Mouse (Mus musculus) ES-E14 (cell line): ENCODE measurements around the gene Col25a1. TPM values are rescaled to one million over a fixed set of nuclear protein-coding genes. Genes with fewer than 3 reads are reported as not detected.

Source experiments
- DNase-seq: peaks from one replicate; pipeline ENCODE4 v3.0.0-alpha.2; 2013; ENCODE audit warnings: low read depth, low spot score
- H3K27ac ChIP-seq: 2 replicates; pipeline ENCODE4 v1.5.1; 2012; ENCODE audit warnings: low read depth, mild to moderate bottlenecking, low read length, moderate library complexity, mixed read lengths; ENCODE audit not compliant: poor library complexity, insufficient read depth, severe bottlenecking
- H3K36me3 ChIP-seq: 2 replicates; pipeline ENCODE4 v1.6.1; 2012; ENCODE audit warnings: mild to moderate bottlenecking, low read length, moderate library complexity, mixed read lengths; ENCODE audit not compliant: control insufficient read depth, poor library complexity, insufficient read depth, severe bottlenecking
- H3K4me1 ChIP-seq, 2 experiments: fragments of 150-350 bp in 1 of 2; sonication (generic) in 1 of 2; 2 replicates each; pipeline ENCODE4 v1.6.1; 2012; ENCODE audit warnings: low read length in 2 of 2, mild to moderate bottlenecking in 1 of 2, mixed read lengths in 1 of 2; ENCODE audit not compliant: control insufficient read depth in 2 of 2, insufficient read depth in 2 of 2, poor library complexity in 1 of 2
- H3K4me3 ChIP-seq, 2 experiments: fragments of 150-350 bp in 1 of 2; sonication (generic) in 1 of 2; 2 replicates each; pipeline ENCODE4 v1.5.1; 2012; ENCODE audit warnings: low read length in 2 of 2, low read depth in 1 of 2, mild to moderate bottlenecking in 1 of 2, mixed read lengths in 1 of 2; ENCODE audit not compliant: insufficient read depth in 1 of 2, poor library complexity in 1 of 2, severe bottlenecking in 1 of 2
- H3K9ac ChIP-seq: 2 replicates; pipeline ENCODE4 v1.6.1; 2012; ENCODE audit warnings: low read depth, mild to moderate bottlenecking, low read length, mixed read lengths; ENCODE audit not compliant: poor library complexity, insufficient read depth, severe bottlenecking
- H3K9me3 ChIP-seq: fragments of 150-350 bp; sonication (generic); 2 replicates; pipeline ENCODE4 v1.6.1; 2012; ENCODE audit warnings: low read depth, mild to moderate bottlenecking, low read length; ENCODE audit not compliant: control insufficient read depth, insufficient read depth
- CHD2 ChIP-seq: IDR thresholded peaks from 2 replicates; pipeline ENCODE4 v1.6.1; 2014; ENCODE audit warnings: mild to moderate bottlenecking, low read depth, low read length, inconsistent platforms
- HCFC1 ChIP-seq: IDR thresholded peaks from 2 replicates; pipeline ENCODE4 v1.6.1; 2012; ENCODE audit warnings: low read length, inconsistent platforms, borderline replicate concordance; ENCODE audit not compliant: insufficient read depth
- MAFK ChIP-seq: IDR thresholded peaks from 2 replicates; pipeline ENCODE4 v1.6.1; 2014; ENCODE audit warnings: mild to moderate bottlenecking, low read depth, low read length, inconsistent platforms; ENCODE audit not compliant: insufficient read depth
- ZC3H11A ChIP-seq: IDR thresholded peaks from 2 replicates; pipeline ENCODE4 v1.6.1; 2012; ENCODE audit warnings: low read depth, mild to moderate bottlenecking, inconsistent platforms, low read length, borderline replicate concordance
- ZNF384 ChIP-seq: IDR thresholded peaks from 2 replicates; pipeline ENCODE4 v1.6.1; 2012; ENCODE audit warnings: low read depth, low read length, inconsistent platforms
- in situ Hi-C, 2 experiments: fragments of 600-800 bp; cut with MboI; formaldehyde crosslinking; loops; one replicate each; pipeline ENCODE4 v1.15.1; 2025; ENCODE audit warnings: low sequenced_read_pairs in 2 of 2, inconsistent platforms in 1 of 2; ENCODE audit not compliant: unreplicated experiment in 2 of 2
- total RNA-seq: library from RNA; depleted of rRNA; stranded (reverse); fragments of 300-350 nt; gene quantifications from 2 replicates; pipeline ENCODE4 v1.2.3, GENCODE M21; 2012; rRNA removed

The Col25a1 gene
- total RNA-seq, 1 experiment: 0.45 TPM

- in situ Hi-C loops: no loop called here
- H3K9ac ChIP-seq: no peak overlapping the region
- H3K9me3 ChIP-seq: no peaks in the 10 kb centered on the region
- no peak for TF ChIP-seq ZC3H11A
- H3K36me3 ChIP-seq: no peaks in the 10 kb centered on the region
- H3K4me1 ChIP-seq: peaks cover 0 to 2% of the 10 kb centered on the region in 2 experiments; a peak in 1 of 4 replicates
- DNase-seq: no peak
- peak overlapping the region; percentile 40; the same call in 1 of the 2 replicates for H3K27ac ChIP-seq
- no peak overlapping the region for H3K4me3 ChIP-seq
These were observed 489.3 kb downstream of the Col25a1 start for GRCm38 (mm10) chr3:130620517-130621146.

- H3K4me3 ChIP-seq: no peak overlapping the region
- no peak overlapping the region for H3K27ac ChIP-seq
- H3K9me3 ChIP-seq: no peaks in the 10 kb centered on the region
- H3K9ac ChIP-seq: no peak overlapping the region
- peak; percentile 12 for DNase-seq
- in situ Hi-C loops: no loop called here
- H3K36me3 ChIP-seq: no peaks in the 10 kb centered on the region
- no peaks in the 10 kb centered on the region for H3K4me1 ChIP-seq
- TF ChIP-seq MAFK (no peak), ZNF384 (no peak), HCFC1 (no peak), CHD2 (no peak), ZC3H11A (no peak)
These were observed 497.1 kb downstream of the Col25a1 start for GRCm38 (mm10) chr3:130628358-130628757.

DNA sequence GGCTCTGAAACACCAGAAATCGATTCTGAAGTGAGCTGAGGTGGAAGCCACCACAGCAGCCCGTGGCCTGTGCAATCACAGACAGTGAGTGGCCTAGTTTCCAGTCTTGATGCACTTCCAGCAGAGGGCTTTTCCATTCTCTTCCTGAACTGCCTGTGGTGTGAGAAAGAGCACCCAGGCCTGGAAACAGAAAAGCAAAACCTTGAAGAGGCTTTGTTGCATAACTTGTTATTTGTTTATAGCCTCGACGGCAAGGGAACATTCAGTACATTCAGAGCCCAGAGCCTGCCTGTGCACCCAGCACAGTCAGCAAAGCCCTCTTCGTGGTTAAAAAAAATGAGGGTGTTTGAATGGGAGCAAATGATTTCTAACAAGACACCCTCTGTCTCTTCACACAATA lies 502.6 kb downstream of the Col25a1 start:
- Histone ChIP-seq H3K9ac (no peak overlapping the region), H3K4me3 (no peak overlapping the region), H3K9me3 (no peaks in the 10 kb centered on the region), H3K27ac (no peak overlapping the region), H3K4me1 (no peaks in the 10 kb centered on the region), H3K36me3 (no peaks in the 10 kb centered on the region)
- in situ Hi-C loops: no loop called here
- DNase-seq: no peak
- TF ChIP-seq HCFC1: no peak
- no peak for TF ChIP-seq MAFK
- no peak for TF ChIP-seq ZC3H11A
- TF ChIP-seq ZNF384: no peak
- no peak for TF ChIP-seq CHD2

- Histone ChIP-seq H3K4me1 (no peaks in the 10 kb centered on the region), H3K9ac (no peak overlapping the region), H3K27ac (no peak overlapping the region), H3K36me3 (no peaks in the 10 kb centered on the region), H3K4me3 (no peak overlapping the region), H3K9me3 (no peaks in the 10 kb centered on the region)
- TF ChIP-seq CHD2: no peak
- no peak for TF ChIP-seq HCFC1
- no peak for TF ChIP-seq ZNF384
- no peak for TF ChIP-seq MAFK
- TF ChIP-seq ZC3H11A: no peak
- in situ Hi-C loops: no loop called here
- no peak for DNase-seq
These were observed 515.0 kb downstream of the Col25a1 start for GRCm38 (mm10) chr3:130646110-130646810.

Other genes with a start within 250 kb of the Col25a1 start
- gene Casp6, start 230.1 kb upstream of the Col25a1 start, total RNA-seq: 5.0 and 6.2 TPM in 2 replicates
- 0.54 TPM in 1 of 2 replicates, not detected in the other for gene Mcub, start 161.3 kb upstream of the Col25a1 start, total RNA-seq
- 39.6 and 43.8 TPM in 2 replicates for gene Sec24b, start 69.9 kb upstream of the Col25a1 start, total RNA-seq